Mouse (Mus musculus) embryonic facial prominence, embryonic 10.5 days (tissue): ENCODE data around the gene Fads3. TPM values are rescaled to one million over a fixed set of nuclear protein-coding genes. Genes with fewer than 3 reads are reported as not detected.

Experiments used
- polyA plus RNA-seq: library from polyadenylated mRNA; unstranded; fragments of >200 nt; fragmentation: Nextera tagmentation; extraction: Ambion mirVana; gene quantifications from 2 replicates; pipeline ENCODE4 v1.2.1, GENCODE M21; 2016

Gene Fads3
- polyA plus RNA-seq, 1 experiment from 2014 or later = 4.3 TPM

Other genes starting within 250 kb of the Fads3 start
- gene Scgb2a2, start 194.0 kb upstream of the Fads3 start, polyA plus RNA-seq = not detected in 2 replicates
- gene Incenp, start 142.0 kb upstream of the Fads3 start, polyA plus RNA-seq = 159 and 169 TPM in 2 replicates
- gene Fth1, start 61.0 kb upstream of the Fads3 start, polyA plus RNA-seq = 1,291 and 1,338 TPM in 2 replicates
- gene Best1, start 39.9 kb upstream of the Fads3 start, polyA plus RNA-seq = 1.6 TPM in 2 replicates
- gene Rab3il1, start 39.9 kb upstream of the Fads3 start, polyA plus RNA-seq = 51.7 and 57.4 TPM in 2 replicates
- 160 and 165 TPM in 2 replicates for gene Fads2, start 60.2 kb downstream of the Fads3 start, polyA plus RNA-seq
- 151 and 156 TPM in 2 replicates for gene Fads1, start 141.3 kb downstream of the Fads3 start, polyA plus RNA-seq
- 379 and 394 TPM in 2 replicates for gene Tmem258, start 162.4 kb downstream of the Fads3 start, polyA plus RNA-seq
- 183 and 199 TPM in 2 replicates for gene Fen1, start 162.6 kb downstream of the Fads3 start, polyA plus RNA-seq
- gene Myrf, start 199.2 kb downstream of the Fads3 start, polyA plus RNA-seq = 4.2 TPM in 2 replicates